Mouse (Mus musculus) ovary, adult 2 months (tissue): ENCODE measurements around the gene Olfr222. TPM values are rescaled to one million over a fixed set of nuclear protein-coding genes. Genes with fewer than 3 reads are reported as not detected.

Experiments
- polyA plus RNA-seq: library from polyadenylated mRNA; depleted of rRNA; stranded (reverse); fragments of >200 nt; gene quantifications from 2 replicates; pipeline ENCODE4 v1.2.3, GENCODE M21; 2012; rRNA removed

Olfr222 gene
- not detected in 2 replicates for polyA plus RNA-seq

GRCm38 (mm10) chr11:59576135-59576534, at the start of gene Olfr222:
Gene Olfr222, minus strand, starts transcription at chr11:59576235.

GRCm38 (mm10) chr11:59593189-59593588, 17.2 kb upstream of the Olfr222 start, which contains the start of gene Olfr223:
Gene Olfr223, minus strand, starts transcription at chr11:59593289.

GRCm38 (mm10) chr11:59541324-59541723, 34.7 kb downstream of the Olfr222 start, which contains the start of gene Nlrp3:
Gene Nlrp3, plus strand, starts transcription at chr11:59541568.

GRCm38 (mm10) chr11:59526472-59527080, 49.5 kb downstream of the Olfr222 start, which contains the start of gene Zkscan17:
Gene Zkscan17, minus strand, starts transcription at chr11:59526751.

Other genes with a start within 250 kb of the Olfr222 start
- gene Prss38, start 200.6 kb downstream of the Olfr222 start, polyA plus RNA-seq = not detected in 2 replicates
- gene Jmjd4, start 126.2 kb downstream of the Olfr222 start, polyA plus RNA-seq = 6.4 and 7.4 TPM in 2 replicates
- 59.5 and 71.7 TPM in 2 replicates for gene Snap47, start 125.0 kb downstream of the Olfr222 start, polyA plus RNA-seq
- gene Zfp867, start 103.8 kb downstream of the Olfr222 start, polyA plus RNA-seq = 0.25 and 0.30 TPM in 2 replicates
- 19.8 and 21.0 TPM in 2 replicates for gene Zkscan17, start 49.5 kb downstream of the Olfr222 start, polyA plus RNA-seq
- 0.70 and 0.78 TPM in 2 replicates for gene Nlrp3, start 34.7 kb downstream of the Olfr222 start, polyA plus RNA-seq
- not detected in 2 replicates for gene Olfr223, start 17.1 kb upstream of the Olfr222 start, polyA plus RNA-seq
- gene Mprip, start 85.1 kb upstream of the Olfr222 start, polyA plus RNA-seq = 144 TPM in 2 replicates
- gene Pld6, start 211.4 kb upstream of the Olfr222 start, polyA plus RNA-seq = 10.1 and 10.7 TPM in 2 replicates
- 53.6 and 58.5 TPM in 2 replicates for gene Flcn, start 233.8 kb upstream of the Olfr222 start, polyA plus RNA-seq